Mouse (Mus musculus): ENCODE measurements around the gene Cabp2. TPM values are rescaled to one million over a fixed set of nuclear protein-coding genes. Genes with fewer than 3 reads are reported as not detected.
"Not testable (repeated sequence)": the region's sequence is repeated elsewhere in the genome, so short reads cannot be mapped to it uniquely, and the experiment has no call there.

The Cabp2 gene
- polyA plus RNA-seq, 1 experiment, result not detected

- no peak overlapping the region for H3K4me3 ChIP-seq (ENCODE audit: insufficient read depth, low read length)
- H3K27ac ChIP-seq (ENCODE audit: insufficient read depth, low read length), result no peak overlapping the region
- TF ChIP-seq CTCF (IDR thresholded peaks at IDR 0.05; ENCODE audit: borderline replicate concordance, insufficient read depth, low read length), result no peak
- TF ChIP-seq POLR2A (IDR thresholded peaks at IDR 0.05; ENCODE audit: low read depth, low read length), result no peak
- no peaks in the 10 kb centered on the region for H3K4me1 ChIP-seq (ENCODE audit: control insufficient read depth, insufficient read depth, low read length)
Observed at GRCm38 (mm10) chr19:4119716-4120487, 38.5 kb downstream of the Cabp2 start.

- Histone ChIP-seq H3K27ac (ENCODE audit: insufficient read depth, low read length) (no peak overlapping the region), H3K4me3 (ENCODE audit: insufficient read depth, low read length) (no peak overlapping the region), H3K4me1 (ENCODE audit: control insufficient read depth, insufficient read depth, low read length) (no peaks in the 10 kb centered on the region)
- TF ChIP-seq CTCF (IDR thresholded peaks at IDR 0.05; ENCODE audit: borderline replicate concordance, insufficient read depth, low read length) (no peak), POLR2A (IDR thresholded peaks at IDR 0.05; ENCODE audit: low read depth, low read length) (no peak)
Observed at GRCm38 (mm10) chr19:4120496-4120895, 39.1 kb downstream of the Cabp2 start.

GRCm38 (mm10) chr19:4121097-4121805, 39.9 kb downstream of the Cabp2 start:
- TF ChIP-seq CTCF (IDR thresholded peaks at IDR 0.05; ENCODE audit: borderline replicate concordance, insufficient read depth, low read length) (no peak), POLR2A (IDR thresholded peaks at IDR 0.05; ENCODE audit: low read depth, low read length) (peak; percentile 83)
- peak overlapping the region; percentile 57 for H3K27ac ChIP-seq (ENCODE audit: insufficient read depth, low read length)
- no peaks in the 10 kb centered on the region for H3K4me1 ChIP-seq (ENCODE audit: control insufficient read depth, insufficient read depth, low read length)
- peak overlapping the region; percentile 41 for H3K4me3 ChIP-seq (ENCODE audit: insufficient read depth, low read length)

- not testable (repeated sequence) for H3K4me1 ChIP-seq (ENCODE audit: control insufficient read depth, insufficient read depth, low read length); H3K27ac ChIP-seq (ENCODE audit: insufficient read depth, low read length); H3K4me3 ChIP-seq (ENCODE audit: insufficient read depth, low read length)
Observed at GRCm38 (mm10) chr19:4121896-4122295, 40.5 kb downstream of the Cabp2 start.

DNA sequence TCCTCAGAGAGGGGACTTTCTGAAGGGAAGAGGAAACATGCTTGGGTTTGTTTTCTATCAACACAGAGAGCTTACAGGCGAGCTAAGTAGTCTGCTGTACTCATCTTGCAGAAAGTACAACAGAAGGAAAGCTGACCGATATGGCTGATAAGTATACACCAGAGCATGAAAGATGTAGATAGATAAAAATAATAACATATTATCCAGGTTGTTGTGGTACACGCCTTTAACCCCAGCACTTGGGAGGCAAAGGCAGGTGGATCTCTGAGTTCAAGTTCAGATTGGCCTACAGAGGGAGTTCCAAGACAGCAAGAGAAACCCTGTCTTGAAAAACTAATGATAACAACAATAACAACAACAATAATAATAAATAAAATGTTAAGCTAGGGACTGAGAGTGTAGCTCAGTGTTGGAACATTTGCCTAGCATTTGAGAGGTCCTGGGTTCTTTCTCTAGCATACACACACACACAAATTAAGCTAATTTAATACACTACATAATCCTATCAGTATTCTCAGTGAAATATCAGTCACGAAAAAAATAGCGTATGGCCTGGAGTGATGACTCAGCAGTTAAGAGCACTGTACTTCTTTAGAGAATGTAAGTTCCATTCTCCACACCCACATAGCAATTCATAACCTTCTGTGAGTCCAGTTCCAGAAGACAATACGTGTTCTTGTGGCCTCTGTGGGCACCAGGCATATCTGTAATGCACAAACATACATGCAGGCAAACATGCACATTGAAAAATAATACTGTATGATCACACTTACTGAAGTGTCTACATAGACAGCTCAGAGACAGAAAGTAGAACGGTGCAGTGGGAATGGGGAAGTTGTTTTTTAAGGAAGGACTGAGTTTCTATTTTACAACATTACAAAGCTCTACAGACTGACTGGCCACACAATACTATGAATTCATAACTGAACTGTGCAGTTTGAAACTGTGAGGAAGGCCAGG, 41.3 kb downstream of the Cabp2 start:
- Histone ChIP-seq H3K4me3 (ENCODE audit: insufficient read depth, low read length) (no peak overlapping the region), H3K27ac (ENCODE audit: insufficient read depth, low read length) (peak overlapping the region; percentile 16; the same call in 1 of the 2 replicates), H3K4me1 (ENCODE audit: control insufficient read depth, insufficient read depth, low read length) (no peaks in the 10 kb centered on the region)
- TF ChIP-seq POLR2A (IDR thresholded peaks at IDR 0.05; ENCODE audit: low read depth, low read length), result no peak
- no peak for TF ChIP-seq CTCF (IDR thresholded peaks at IDR 0.05; ENCODE audit: borderline replicate concordance, insufficient read depth, low read length)

DNA sequence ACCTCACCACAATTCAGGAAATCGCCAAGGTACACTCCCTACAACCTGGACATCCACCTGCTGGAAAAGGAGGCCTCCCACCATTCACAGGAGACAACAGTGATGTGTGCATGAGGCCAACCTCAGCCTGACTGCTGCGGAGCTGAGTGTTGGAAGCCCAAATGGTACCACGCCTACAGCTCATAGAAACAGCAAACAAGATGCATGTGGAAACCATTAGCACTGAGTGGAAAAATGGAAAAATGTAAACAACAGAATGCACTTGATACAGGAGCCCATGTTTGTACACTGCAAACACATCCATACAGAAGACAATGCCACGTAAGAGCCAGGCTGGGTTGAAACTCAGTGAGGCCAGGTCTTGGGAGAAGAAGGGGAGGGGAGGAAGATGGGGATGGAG, 43.1 kb downstream of the Cabp2 start:
- H3K4me3 ChIP-seq (ENCODE audit: insufficient read depth, low read length), result no peak overlapping the region
- TF ChIP-seq POLR2A (IDR thresholded peaks at IDR 0.05; ENCODE audit: low read depth, low read length) (no peak), CTCF (IDR thresholded peaks at IDR 0.05; ENCODE audit: borderline replicate concordance, insufficient read depth, low read length) (no peak)
- no peak overlapping the region for H3K27ac ChIP-seq (ENCODE audit: insufficient read depth, low read length)
- H3K4me1 ChIP-seq (ENCODE audit: control insufficient read depth, insufficient read depth, low read length), result no peaks in the 10 kb centered on the region

GRCm38 (mm10) chr19:4125268-4125667, 43.9 kb downstream of the Cabp2 start:
- peak overlapping the region; percentile 35; the same call in 1 of the 2 replicates for H3K4me3 ChIP-seq (ENCODE audit: insufficient read depth, low read length)
- H3K27ac ChIP-seq (ENCODE audit: insufficient read depth, low read length), result 0 out of 2 replicates have a peak overlapping the region, but pooled peaks have one; percentile 29

DNA sequence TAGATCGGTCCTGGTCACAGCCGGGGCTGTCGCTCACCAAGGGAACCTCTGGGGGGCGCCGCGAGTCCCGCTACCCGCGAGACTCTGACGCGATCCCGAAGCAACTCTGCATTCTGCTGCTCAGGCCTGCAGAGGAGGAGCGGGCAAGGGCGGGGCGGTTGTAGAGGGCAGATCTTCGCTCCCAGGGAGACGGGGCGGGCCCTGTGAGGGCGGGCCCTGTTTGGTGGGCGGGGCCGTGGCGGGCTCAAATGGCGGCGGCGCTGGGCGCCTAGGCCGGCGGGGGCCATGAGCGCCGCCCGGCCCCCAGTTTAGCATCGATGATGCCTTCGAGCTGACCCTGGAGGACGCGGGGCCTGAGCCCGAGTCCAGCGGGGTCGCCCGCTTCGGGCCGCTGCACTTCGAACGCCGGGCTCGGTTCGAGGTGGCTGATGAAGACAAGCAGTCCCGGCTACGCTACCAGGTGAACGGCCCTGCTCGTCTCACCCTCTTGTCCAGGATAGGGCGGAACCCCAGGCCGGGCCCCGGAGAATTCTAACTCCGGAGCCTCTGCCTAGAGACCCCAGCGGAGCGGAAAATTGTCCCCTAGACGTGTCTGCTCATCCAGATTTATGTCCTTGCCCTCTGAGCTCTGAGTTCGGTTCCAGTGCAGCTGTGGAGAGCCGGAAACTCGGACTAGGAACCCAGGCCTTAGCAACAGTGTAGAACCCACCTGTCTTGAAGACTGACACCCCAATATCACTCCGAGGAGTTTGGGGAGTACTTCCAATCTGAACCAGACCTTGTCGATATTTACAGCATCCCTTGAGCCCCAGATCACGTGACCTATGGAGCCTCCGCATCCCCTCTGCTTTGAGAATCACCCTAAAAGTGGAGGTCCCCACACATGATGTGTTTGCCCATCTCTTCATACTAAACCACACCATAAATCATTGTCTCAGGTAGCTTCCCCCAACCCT, 44.6 kb downstream of the Cabp2 start, which contains the start of gene Aip:
Gene Aip, minus strand, starts transcription at position 118 of the 956 bp plus-strand sequence.
- H3K4me3 ChIP-seq (ENCODE audit: insufficient read depth, low read length), result peak within 1 kb of the TSS; percentile 96
- TF ChIP-seq POLR2A (IDR thresholded peaks at IDR 0.05; ENCODE audit: low read depth, low read length) (peak; percentile 84), CTCF (IDR thresholded peaks at IDR 0.05; ENCODE audit: borderline replicate concordance, insufficient read depth, low read length) (peak; percentile 42; the same call in 1 of the 2 replicates)
- H3K4me1 ChIP-seq (ENCODE audit: control insufficient read depth, insufficient read depth, low read length), result peaks cover 3% of the 10 kb centered on the region; the same call in 1 of the 2 replicates
- peak within 1 kb of the TSS; percentile 29; the same call in 1 of the 2 replicates for H3K27ac ChIP-seq (ENCODE audit: insufficient read depth, low read length)

More at GRCm38 (mm10) chr19:4125268-4125667, 43.9 kb downstream of the Cabp2 start:
- not testable (repeated sequence) for H3K4me1 ChIP-seq (ENCODE audit: control insufficient read depth, insufficient read depth, low read length)
